Mouse (Mus musculus) thymus, adult 2 months (tissue): ENCODE measurements around the gene Col11a2.

Experiments used
- CTCF ChIP-seq: fragments of 200-500 bp; IDR thresholded peaks from 2 replicates; pipeline ENCODE4 v1.5.1; 2012; ENCODE audit warnings: mild to moderate bottlenecking, control low read depth, low read length, moderate library complexity, borderline replicate concordance; ENCODE audit not compliant: control insufficient read depth, poor library complexity, insufficient read depth; ENCODE audit errors: extremely low read depth
- POLR2A ChIP-seq: fragments of 200-500 bp; IDR thresholded peaks from 2 replicates; pipeline ENCODE4 v1.6.1; 2012; ENCODE audit warnings: mild to moderate bottlenecking, low read length, control low read depth, moderate library complexity; ENCODE audit not compliant: control insufficient read depth, poor library complexity, insufficient read depth; ENCODE audit errors: extremely low read depth

GRCm38 (mm10) chr17:34033441-34033840, 5.8 kb upstream of the Col11a2 start:
- TF ChIP-seq POLR2A (no peak), CTCF (no peak)
